Mouse (Mus musculus): ENCODE measurements at regions not wholly inside any gene's neighbourhood (a gene's known extent, or its start where the extent isn't known, plus 50 kb on each side); places are given as distances from the start of the nearest gene placed in this dataset.

GRCm38 (mm10) chr17:3879075-3879474, 183.0 kb upstream of the Nox3 start:
- DNase-seq (ENCODE audit: low spot score): no peak
- no peak overlapping the region for H3K9ac ChIP-seq (ENCODE audit: low read length)
- 76% methylated on average over 3 of the region's 3 CpGs for WGBS
- no peaks in the 10 kb centered on the region for H3K9me3 ChIP-seq (ENCODE audit: control insufficient read depth, low read length)
- H3K27me3 ChIP-seq (ENCODE audit: control insufficient read depth, insufficient read depth, low read length): no peaks in the 10 kb centered on the region
- no peak overlapping the region for H3K4me2 ChIP-seq (ENCODE audit: low read depth, severe bottlenecking)
- H3K4me3 ChIP-seq (ENCODE audit: low read depth, low read length): no peak overlapping the region
- no peak for ATAC-seq (ENCODE audit: insufficient number of reproducible peaks, low FRiP score, low TSS enrichment, low read depth)
- H3K36me3 ChIP-seq (ENCODE audit: control insufficient read depth, insufficient read depth, low read length): no peaks in the 10 kb centered on the region
- no peaks in the 10 kb centered on the region for H3K4me1 ChIP-seq (ENCODE audit: control insufficient read depth, insufficient read depth, low read length)
- no peak overlapping the region for H3K27ac ChIP-seq (replicated peaks; ENCODE audit: low read depth, low read length)

- Histone ChIP-seq H3K9me3 (ENCODE audit: control insufficient read depth, low read length) (no peaks in the 10 kb centered on the region), H3K4me1 (ENCODE audit: control insufficient read depth, insufficient read depth, low read length) (no peaks in the 10 kb centered on the region), H3K27ac (replicated peaks; ENCODE audit: low read depth, low read length) (no peak overlapping the region), H3K36me3 (ENCODE audit: control insufficient read depth, insufficient read depth, low read length) (no peaks in the 10 kb centered on the region), H3K4me3 (ENCODE audit: low read depth, low read length) (no peak overlapping the region), H3K9ac (ENCODE audit: low read length) (no peak overlapping the region), H3K27me3 (ENCODE audit: control insufficient read depth, insufficient read depth, low read length) (no peaks in the 10 kb centered on the region), H3K4me2 (ENCODE audit: low read depth, severe bottlenecking) (no peak overlapping the region)
- no peak for DNase-seq (ENCODE audit: low spot score)
- WGBS: 63% methylated on average over 4 of the region's 4 CpGs
- ATAC-seq (ENCODE audit: insufficient number of reproducible peaks, low FRiP score, low TSS enrichment, low read depth): no peak
Measured at GRCm38 (mm10) chr17:3869459-3870194, 173.6 kb upstream of the Nox3 start.

- no peak for ATAC-seq (ENCODE audit: insufficient number of reproducible peaks, low FRiP score, low TSS enrichment, low read depth)
- Histone ChIP-seq H3K36me3 (ENCODE audit: control insufficient read depth, insufficient read depth, low read length) (no peaks in the 10 kb centered on the region), H3K9ac (ENCODE audit: low read length) (no peak overlapping the region), H3K4me1 (ENCODE audit: control insufficient read depth, insufficient read depth, low read length) (no peaks in the 10 kb centered on the region), H3K4me2 (ENCODE audit: low read depth, severe bottlenecking) (no peak overlapping the region), H3K27ac (replicated peaks; ENCODE audit: low read depth, low read length) (no peak overlapping the region), H3K27me3 (ENCODE audit: control insufficient read depth, insufficient read depth, low read length) (no peaks in the 10 kb centered on the region), H3K4me3 (ENCODE audit: low read depth, low read length) (no peak overlapping the region), H3K9me3 (ENCODE audit: control insufficient read depth, low read length) (no peaks in the 10 kb centered on the region)
- WGBS: 28% methylated on average over 2 of the region's 2 CpGs
- DNase-seq (ENCODE audit: low spot score): no peak
Measured at GRCm38 (mm10) chr17:3862384-3862783, 166.3 kb upstream of the Nox3 start.

- Histone ChIP-seq H3K27ac (replicated peaks; ENCODE audit: low read depth, low read length) (no peak overlapping the region), H3K27me3 (ENCODE audit: control insufficient read depth, insufficient read depth, low read length) (no peaks in the 10 kb centered on the region), H3K4me2 (ENCODE audit: low read depth, severe bottlenecking) (no peak overlapping the region), H3K4me1 (ENCODE audit: control insufficient read depth, insufficient read depth, low read length) (no peaks in the 10 kb centered on the region), H3K9me3 (ENCODE audit: control insufficient read depth, low read length) (no peaks in the 10 kb centered on the region), H3K36me3 (ENCODE audit: control insufficient read depth, insufficient read depth, low read length) (no peaks in the 10 kb centered on the region), H3K4me3 (ENCODE audit: low read depth, low read length) (no peak overlapping the region), H3K9ac (ENCODE audit: low read length) (no peak overlapping the region)
- ATAC-seq (ENCODE audit: insufficient number of reproducible peaks, low FRiP score, low TSS enrichment, low read depth) (no peak), DNase-seq (ENCODE audit: low spot score) (no peak)
- WGBS: 79% methylated on average over 4 of the region's 4 CpGs
Measured at GRCm38 (mm10) chr17:3836386-3836785, 140.3 kb upstream of the Nox3 start.

GRCm38 (mm10) chr17:3811187-3811586, 115.1 kb upstream of the Nox3 start:
- H3K4me3 ChIP-seq (ENCODE audit: low read depth, low read length): no peak overlapping the region
- no peak for DNase-seq (ENCODE audit: low spot score)
- H3K4me1 ChIP-seq (ENCODE audit: control insufficient read depth, insufficient read depth, low read length): no peaks in the 10 kb centered on the region
- no peak overlapping the region for H3K9ac ChIP-seq (ENCODE audit: low read length)
- no peaks in the 10 kb centered on the region for H3K36me3 ChIP-seq (ENCODE audit: control insufficient read depth, insufficient read depth, low read length)
- ATAC-seq (ENCODE audit: insufficient number of reproducible peaks, low FRiP score, low TSS enrichment, low read depth): no peak
- H3K4me2 ChIP-seq (ENCODE audit: low read depth, severe bottlenecking): no peak overlapping the region
- 48% methylated on average over 2 of the region's 2 CpGs for WGBS
- no peaks in the 10 kb centered on the region for H3K27me3 ChIP-seq (ENCODE audit: control insufficient read depth, insufficient read depth, low read length)
- H3K9me3 ChIP-seq (ENCODE audit: control insufficient read depth, low read length): no peaks in the 10 kb centered on the region
- no peak overlapping the region for H3K27ac ChIP-seq (replicated peaks; ENCODE audit: low read depth, low read length)

GRCm38 (mm10) chr17:3803507-3803906, 107.4 kb upstream of the Nox3 start:
- no peak for ATAC-seq (ENCODE audit: insufficient number of reproducible peaks, low FRiP score, low TSS enrichment, low read depth)
- 92% methylated on average over 1 of the region's 1 CpGs for WGBS
- no peak for DNase-seq (ENCODE audit: low spot score)

GRCm38 (mm10) chr17:3792597-3792996, 96.5 kb upstream of the Nox3 start:
- no peak overlapping the region for H3K27ac ChIP-seq (replicated peaks; ENCODE audit: low read depth, low read length)
- DNase-seq (ENCODE audit: low spot score): peak; percentile 28
- H3K4me2 ChIP-seq (ENCODE audit: low read depth, severe bottlenecking): no peak overlapping the region
- no peaks in the 10 kb centered on the region for H3K36me3 ChIP-seq (ENCODE audit: control insufficient read depth, insufficient read depth, low read length)
- no peaks in the 10 kb centered on the region for H3K9me3 ChIP-seq (ENCODE audit: control insufficient read depth, low read length)
- no peaks in the 10 kb centered on the region for H3K4me1 ChIP-seq (ENCODE audit: control insufficient read depth, insufficient read depth, low read length)
- WGBS: 22% methylated on average over 2 of the region's 2 CpGs
- no peak for ATAC-seq (ENCODE audit: insufficient number of reproducible peaks, low FRiP score, low TSS enrichment, low read depth)
- no peak overlapping the region for H3K4me3 ChIP-seq (ENCODE audit: low read depth, low read length)
- H3K27me3 ChIP-seq (ENCODE audit: control insufficient read depth, insufficient read depth, low read length): no peaks in the 10 kb centered on the region
- no peak overlapping the region for H3K9ac ChIP-seq (ENCODE audit: low read length)

More at GRCm38 (mm10) chr17:3803507-3803906, 107.4 kb upstream of the Nox3 start:
- Histone ChIP-seq H3K27ac (replicated peaks; ENCODE audit: low read depth, low read length) (no peak overlapping the region), H3K27me3 (ENCODE audit: control insufficient read depth, insufficient read depth, low read length) (no peaks in the 10 kb centered on the region), H3K9me3 (ENCODE audit: control insufficient read depth, low read length) (no peaks in the 10 kb centered on the region), H3K4me2 (ENCODE audit: low read depth, severe bottlenecking) (no peak overlapping the region), H3K9ac (ENCODE audit: low read length) (no peak overlapping the region), H3K36me3 (ENCODE audit: control insufficient read depth, insufficient read depth, low read length) (no peaks in the 10 kb centered on the region), H3K4me1 (ENCODE audit: control insufficient read depth, insufficient read depth, low read length) (no peaks in the 10 kb centered on the region), H3K4me3 (ENCODE audit: low read depth, low read length) (no peak overlapping the region)

- no peaks in the 10 kb centered on the region for H3K9me3 ChIP-seq (ENCODE audit: control insufficient read depth, low read length)
- no peaks in the 10 kb centered on the region for H3K4me1 ChIP-seq (ENCODE audit: control insufficient read depth, insufficient read depth, low read length)
- H3K4me2 ChIP-seq (ENCODE audit: low read depth, severe bottlenecking): no peak overlapping the region
- ATAC-seq (ENCODE audit: insufficient number of reproducible peaks, low FRiP score, low TSS enrichment, low read depth) (no peak), DNase-seq (ENCODE audit: low spot score) (no peak)
- no peak overlapping the region for H3K27ac ChIP-seq (replicated peaks; ENCODE audit: low read depth, low read length)
- no peaks in the 10 kb centered on the region for H3K27me3 ChIP-seq (ENCODE audit: control insufficient read depth, insufficient read depth, low read length)
- H3K9ac ChIP-seq (ENCODE audit: low read length): no peak overlapping the region
- no peaks in the 10 kb centered on the region for H3K36me3 ChIP-seq (ENCODE audit: control insufficient read depth, insufficient read depth, low read length)
- 89% methylated on average over 1 of the region's 1 CpGs for WGBS
- no peak overlapping the region for H3K4me3 ChIP-seq (ENCODE audit: low read depth, low read length)
Measured at GRCm38 (mm10) chr17:3782156-3782555, 86.1 kb upstream of the Nox3 start.

- Histone ChIP-seq H3K4me3 (ENCODE audit: low read depth, low read length) (no peak overlapping the region), H3K9ac (ENCODE audit: low read length) (no peak overlapping the region), H3K27ac (replicated peaks; ENCODE audit: low read depth, low read length) (no peak overlapping the region), H3K27me3 (ENCODE audit: control insufficient read depth, insufficient read depth, low read length) (no peaks in the 10 kb centered on the region), H3K36me3 (ENCODE audit: control insufficient read depth, insufficient read depth, low read length) (no peaks in the 10 kb centered on the region), H3K9me3 (ENCODE audit: control insufficient read depth, low read length) (no peaks in the 10 kb centered on the region), H3K4me2 (ENCODE audit: low read depth, severe bottlenecking) (no peak overlapping the region), H3K4me1 (ENCODE audit: control insufficient read depth, insufficient read depth, low read length) (no peaks in the 10 kb centered on the region)
- DNase-seq (ENCODE audit: low spot score) (no peak), ATAC-seq (ENCODE audit: insufficient number of reproducible peaks, low FRiP score, low TSS enrichment, low read depth) (no peak)
Measured at GRCm38 (mm10) chr17:3777691-3778090, 81.6 kb upstream of the Nox3 start.
